Mouse (Mus musculus) ES-Bruce4 (cell line): Measurements from ENCODE around the gene Ccser1.

Experiments
- CTCF ChIP-seq: IDR thresholded peaks from one replicate; pipeline ENCODE4 v1.8.1; 2011; ENCODE audit warnings: low read depth, low read length
- EP300 ChIP-seq: IDR thresholded peaks from 2 replicates; pipeline ENCODE4 v1.6.1; 2011; ENCODE audit warnings: low read depth, low read length; ENCODE audit not compliant: insufficient read depth
- POLR2A ChIP-seq: IDR thresholded peaks from one replicate; pipeline ENCODE4 v1.8.1; 2011; ENCODE audit warnings: low read length; ENCODE audit not compliant: insufficient read depth

- TF ChIP-seq CTCF (no peak), POLR2A (no peak), EP300 (no peak)
Observed at GRCm38 (mm10) chr6:61177476-61177875, 2.6 kb upstream of the Ccser1 start.
